Mouse (Mus musculus) neural tube, embryonic 11.5 days (tissue): Measurements from ENCODE around the gene Zfp933. TPM values are rescaled to one million over a fixed set of nuclear protein-coding genes. Genes with fewer than 3 reads are reported as not detected.
"Not testable (repeated sequence)": the region's sequence is repeated elsewhere in the genome, so short reads cannot be mapped to it uniquely, and the experiment has no call there.

ENCODE experiments used
- ATAC-seq: fragments of 200-750 bp; cut with Nextera tagmentation; 2 replicates; pipeline ENCODE4 v1.8.0; 2017; ENCODE audit warnings: moderate number of reproducible peaks, mild to moderate bottlenecking, moderate TSS enrichment, moderate library complexity; ENCODE audit not compliant: insufficient read depth, low FRiP score, low TSS enrichment
- DNase-seq: peaks from one replicate; pipeline ENCODE4 v3.0.0-alpha.2; 2015; ENCODE audit warnings: low spot score
- H3K27ac ChIP-seq: fragments of 300-500 bp; sonication (generic); 2 replicates; pipeline ENCODE4 v1.5.1; 2014; ENCODE audit warnings: low read depth, mild to moderate bottlenecking, low read length
- H3K27me3 ChIP-seq: fragments of 300-500 bp; sonication (generic); 2 replicates; pipeline ENCODE4 v1.6.1; 2014; ENCODE audit warnings: mild to moderate bottlenecking, low read length, mixed read lengths; ENCODE audit not compliant: control insufficient read depth, insufficient read depth
- H3K36me3 ChIP-seq: fragments of 300-500 bp; sonication (generic); 2 replicates; pipeline ENCODE4 v1.6.1; 2014; ENCODE audit warnings: mild to moderate bottlenecking, low read length, moderate library complexity, mixed read lengths; ENCODE audit not compliant: control insufficient read depth, insufficient read depth
- H3K4me1 ChIP-seq: fragments of 300-500 bp; sonication (generic); 2 replicates; pipeline ENCODE4 v1.6.1; 2014; ENCODE audit warnings: low read length, mixed read lengths; ENCODE audit not compliant: control insufficient read depth, insufficient read depth
- H3K4me2 ChIP-seq: fragments of 300-500 bp; sonication (generic); 2 replicates; pipeline ENCODE4 v1.6.1; 2014; ENCODE audit warnings: low read depth, mild to moderate bottlenecking, moderate library complexity
- H3K4me3 ChIP-seq: fragments of 300-500 bp; sonication (generic); 2 replicates; pipeline ENCODE4 v1.5.1; 2014; ENCODE audit warnings: low read depth, low read length
- H3K9ac ChIP-seq: fragments of 300-500 bp; sonication (generic); 2 replicates; pipeline ENCODE4 v1.6.1; 2014; ENCODE audit warnings: mild to moderate bottlenecking, low read length
- H3K9me3 ChIP-seq: fragments of 300-500 bp; sonication (generic); 2 replicates; pipeline ENCODE4 v1.6.1; 2016; ENCODE audit warnings: low read length; ENCODE audit not compliant: control insufficient read depth
- WGBS: fragments of 180-500 bp; shearing (Covaris S2); extraction: QIAGEN DNeasy Blood & Tissue Kit; methylation state at CpG from one replicate; pipeline ENCODE4 v1.1.7; 2014; 5-methylcytosine and 5-hydroxymethylcytosine counted together
- polyA plus RNA-seq: library from polyadenylated mRNA; unstranded; fragments of >200 nt; fragmentation: Nextera tagmentation; extraction: Ambion mirVana; gene quantifications from 2 replicates; pipeline ENCODE4 v1.2.1, GENCODE M21; 2014

Gene Zfp933
- polyA plus RNA-seq, 1 experiment from 2014 or later, result 5.8 TPM

DNA sequence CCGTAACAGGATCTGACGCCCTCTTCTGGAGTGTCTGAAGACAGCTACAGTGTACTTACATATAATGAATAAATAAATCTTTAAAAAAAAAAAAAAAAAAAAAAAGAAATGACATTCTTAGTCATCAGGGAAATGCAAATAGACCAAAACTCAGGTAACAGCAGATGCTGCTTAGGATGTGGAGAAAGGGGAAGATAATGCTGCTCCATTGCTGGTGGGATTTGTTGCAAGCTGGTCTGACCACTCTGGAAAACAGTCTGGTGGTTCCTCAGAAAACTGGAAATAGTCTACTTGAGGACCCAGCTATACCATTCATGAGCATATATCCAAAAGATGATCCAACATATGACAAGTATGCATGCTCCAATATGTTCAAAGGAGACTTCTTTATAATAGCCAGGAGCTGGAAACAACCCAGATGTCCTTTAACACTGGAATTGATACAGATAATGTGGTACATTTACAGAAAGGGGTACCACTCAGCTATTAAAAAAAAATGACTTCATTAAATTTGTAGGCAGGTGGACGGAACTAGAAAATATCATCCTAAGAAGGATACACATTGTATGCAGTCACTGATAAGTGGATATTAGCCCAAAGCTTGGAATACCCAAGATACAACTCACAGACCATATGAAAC lies 54.0 kb downstream of the Zfp933 start:
- not testable (repeated sequence) for H3K36me3 ChIP-seq, DNase-seq, H3K4me3 ChIP-seq, H3K27ac ChIP-seq, H3K4me1 ChIP-seq, ATAC-seq, H3K4me2 ChIP-seq, H3K9ac ChIP-seq, H3K9me3 ChIP-seq, H3K27me3 ChIP-seq
- WGBS, result 93% methylated on average over 1 of the region's 3 CpGs

DNA sequence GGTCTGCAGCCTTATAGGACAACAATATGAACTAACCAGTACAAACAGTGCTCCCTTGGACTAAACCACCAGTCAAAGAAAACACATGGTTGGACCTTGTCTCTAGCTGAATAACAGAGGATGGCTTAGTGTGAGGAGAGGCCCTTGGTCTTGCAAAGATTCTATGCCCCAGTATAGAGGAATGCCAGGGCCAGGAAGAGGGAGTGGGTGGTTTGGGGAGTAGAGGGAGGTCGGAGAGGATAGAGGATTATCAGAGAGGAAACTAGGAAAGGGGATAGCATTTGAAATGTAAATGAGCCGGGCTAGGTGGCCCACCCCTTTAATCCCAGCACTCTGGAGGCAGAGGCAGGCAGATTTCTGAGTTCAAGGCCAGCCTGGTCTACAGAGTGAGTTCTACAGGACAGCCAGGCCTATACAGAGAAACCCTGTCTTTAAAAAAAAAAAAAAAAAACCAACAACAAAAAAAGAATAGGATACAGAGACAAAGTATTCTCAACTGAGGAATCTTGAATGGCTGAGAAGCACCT lies 54.7 kb downstream of the Zfp933 start:
- not testable (repeated sequence) for H3K27ac ChIP-seq, H3K9me3 ChIP-seq, H3K4me3 ChIP-seq, DNase-seq, H3K27me3 ChIP-seq, H3K9ac ChIP-seq, H3K4me2 ChIP-seq, H3K4me1 ChIP-seq, ATAC-seq, H3K36me3 ChIP-seq
- WGBS, result 70% methylated on average over 2 of the region's 2 CpGs

DNA sequence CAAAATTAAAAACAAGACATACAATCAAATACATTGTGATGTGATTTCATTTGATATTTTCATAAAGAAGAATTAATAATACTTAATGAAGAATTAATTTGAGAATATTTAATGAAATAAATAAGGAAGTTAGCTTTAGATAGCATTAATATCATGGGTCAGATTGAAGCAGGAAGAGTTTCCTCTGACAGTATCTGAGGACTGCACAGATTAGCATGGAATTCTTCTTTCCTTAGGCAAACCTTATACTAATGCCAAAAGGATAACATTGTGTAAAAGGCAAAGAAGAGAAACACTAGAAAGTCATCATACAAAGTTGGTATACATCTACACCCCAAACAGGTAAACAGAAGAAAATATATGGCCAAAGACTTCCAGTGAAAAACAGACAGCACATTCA lies 56.4 kb downstream of the Zfp933 start:
- peak; percentile 54; the same call in 1 of the 2 replicates for ATAC-seq
- H3K4me1 ChIP-seq, H3K9me3 ChIP-seq, H3K9ac ChIP-seq, H3K4me3 ChIP-seq, H3K36me3 ChIP-seq, H3K4me2 ChIP-seq, DNase-seq, H3K27me3 ChIP-seq, H3K27ac ChIP-seq: not testable (repeated sequence)

Other genes starting within 250 kb of the Zfp933 start
- gene Zfp979, start 205.9 kb downstream of the Zfp933 start, polyA plus RNA-seq, result 3.1 and 3.6 TPM in 2 replicates
- not detected in 2 replicates for gene Zfp534, start 145.8 kb downstream of the Zfp933 start, polyA plus RNA-seq
- 7.2 and 7.5 TPM in 2 replicates for gene Zfp984, start 38.6 kb downstream of the Zfp933 start, polyA plus RNA-seq
- 35.1 and 37.2 TPM in 2 replicates for gene Miip, start 20.4 kb upstream of the Zfp933 start, polyA plus RNA-seq
- gene Fv1, start 20.6 kb upstream of the Zfp933 start, polyA plus RNA-seq, result 12.7 and 15.4 TPM in 2 replicates
- 47.5 and 50.0 TPM in 2 replicates for gene Mfn2, start 56.3 kb upstream of the Zfp933 start, polyA plus RNA-seq
- gene Plod1, start 88.4 kb upstream of the Zfp933 start, polyA plus RNA-seq, result 33.2 and 35.2 TPM in 2 replicates
- 19.7 and 20.6 TPM in 2 replicates for gene 2510039O18Rik, start 92.5 kb upstream of the Zfp933 start, polyA plus RNA-seq
- gene Nppb, start 137.4 kb upstream of the Zfp933 start, polyA plus RNA-seq, result 0.72 and 0.87 TPM in 2 replicates
- 1.2 and 2.9 TPM in 2 replicates for gene Nppa, start 152.4 kb upstream of the Zfp933 start, polyA plus RNA-seq
- 20.9 and 24.2 TPM in 2 replicates for gene Clcn6, start 190.5 kb upstream of the Zfp933 start, polyA plus RNA-seq
- 22.0 and 22.7 TPM in 2 replicates for gene Mthfr, start 190.7 kb upstream of the Zfp933 start, polyA plus RNA-seq
- gene Agtrap, start 239.7 kb upstream of the Zfp933 start, polyA plus RNA-seq, result 9.1 and 10.7 TPM in 2 replicates